Mouse (Mus musculus) cortical plate, adult 2 months (tissue): ENCODE data around the gene Plxdc2.

Experiments used
- CTCF ChIP-seq: fragments of 200-500 bp; IDR thresholded peaks from 2 replicates; pipeline ENCODE4 v1.5.1; 2011; ENCODE audit warnings: mild to moderate bottlenecking, control low read depth, low read length; ENCODE audit not compliant: insufficient read depth; ENCODE audit errors: extremely low read depth
- POLR2A ChIP-seq: fragments of 200-500 bp; IDR thresholded peaks from 2 replicates; pipeline ENCODE4 v1.6.1; 2011; ENCODE audit warnings: mild to moderate bottlenecking, low read length, control low read depth; ENCODE audit not compliant: insufficient read depth; ENCODE audit errors: extremely low read depth

DNA sequence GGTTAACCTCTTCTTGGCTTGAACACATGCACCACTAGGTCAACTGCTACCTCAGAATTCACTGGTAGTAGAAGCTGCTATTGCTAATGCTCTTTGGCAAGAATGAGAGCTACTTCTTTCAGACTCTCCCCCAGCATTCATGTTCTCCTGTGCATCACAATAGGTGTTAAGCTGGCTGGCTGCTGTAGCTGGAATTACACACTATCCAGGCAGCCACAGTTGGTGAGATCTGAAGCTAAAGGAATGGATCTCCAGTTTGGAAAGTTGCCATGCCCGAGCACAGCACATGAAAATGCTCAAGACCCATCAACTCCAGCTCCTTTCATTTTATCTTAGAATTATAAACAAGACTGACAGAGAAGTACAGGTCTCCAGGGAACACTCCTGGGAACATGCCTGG, 103.4 kb downstream of the Plxdc2 start:
- TF ChIP-seq CTCF (no peak), POLR2A (no peak)
